Comparison of ENCODE assay signal across 27 mouse cellular contexts in the genomic region with DNA sequence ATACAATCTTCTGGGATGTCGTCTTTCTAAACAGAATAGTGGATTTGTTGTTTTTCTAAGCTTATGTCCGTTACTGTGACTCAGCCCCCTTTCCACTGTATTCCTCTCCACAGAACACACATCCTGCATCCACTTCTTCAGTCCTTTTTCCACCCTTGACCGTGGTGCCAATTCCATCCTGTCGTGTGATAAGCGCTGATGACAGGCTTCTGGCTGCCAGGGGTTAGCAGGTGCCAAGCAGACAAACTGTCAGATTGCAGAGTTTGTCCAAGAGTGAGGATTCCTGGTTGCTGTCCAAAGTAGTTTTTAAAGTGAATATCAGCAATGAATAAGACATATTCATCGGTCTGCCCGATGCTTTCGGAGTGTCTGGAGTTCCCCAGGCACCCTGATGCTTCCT. TPM values are rescaled to one million over a fixed set of nuclear protein-coding genes. Genes with fewer than 3 reads are reported as not detected.
DNase-seq lines count a peak whose midpoint lies in the region; ATAC-seq and TF ChIP-seq lines count a peak whose summit lies in the region.
"Had no signal": no experiment of that assay in that cellular context is flagged by ENCODE, and none has a peak within 500 bp of the region (broad histone marks: within the 10 kb centered on the region; RNA-seq: fewer than 3 reads in every experiment).

No protein-coding gene starts in this region.

- no peaks in the 10 kb centered on the region for H3K36me3 ChIP-seq in hindbrain, postnatal 0 days (ENCODE audit: insufficient read depth, low read length)
- no peaks in the 10 kb centered on the region for H3K36me3 ChIP-seq in hindbrain, embryonic 11.5 days (ENCODE audit: control insufficient read depth, insufficient read depth, low read length)
- H3K36me3 ChIP-seq: embryonic facial prominence, embryonic 12.5 days; heart, embryonic 13.5 days; intestine, embryonic 15.5 days; limb, embryonic 12.5 days; liver, embryonic 13.5 days; midbrain, embryonic 10.5 days had no signal

- intact Hi-C loops in heart, postnatal 14 days (cut with DNase I): no loop called here

- DNase-seq in cerebellum, postnatal 10 days: peak; percentile 68 to 72
- DNase-seq in cerebellum, adult 11-12 months: no peak
- peak; percentile 34 for DNase-seq in hindbrain, postnatal 0 days (ENCODE audit: low spot score)
- DNase-seq in hindbrain, embryonic 11.5 days (ENCODE audit: low spot score): no peak
- DNase-seq in Muller cell, postnatal 12 days (ENCODE audit: inconsistent ontology term): peak; percentile 18
- peak; percentile 42 to 68 for DNase-seq in heart, postnatal 14 days
- DNase-seq in adrenal gland, adult 2 months: no peak
- DNase-seq: adrenal gland, postnatal 25 days; cerebellum, postnatal 25 days; forebrain, postnatal 0 days; gastrocnemius, postnatal 25 days; kidney, adult 9 months; kidney, postnatal 14 days; liver, embryonic 13.5 days; lung, adult 2 months; right cerebral cortex, adult 18-20 months; right cerebral cortex, postnatal 4 days; thymus, postnatal 36 days had no signal

- no peak overlapping the region for H3K9ac ChIP-seq in hindbrain, postnatal 0 days (replicated peaks; ENCODE audit: low read length)
- H3K9ac ChIP-seq in hindbrain, embryonic 11.5 days (ENCODE audit: low read depth, low read length): no peak overlapping the region
- H3K9ac ChIP-seq: embryonic facial prominence, embryonic 12.5 days; forebrain, postnatal 0 days; heart, embryonic 13.5 days; hindbrain, embryonic 14.5 days; intestine, embryonic 15.5 days; limb, embryonic 12.5 days; liver, embryonic 13.5 days; neural tube, embryonic 15.5 days had no signal

- no peak overlapping the region for H3K4me3 ChIP-seq in hindbrain, postnatal 0 days (ENCODE audit: low read length)
- H3K4me3 ChIP-seq in hindbrain, embryonic 11.5 days (ENCODE audit: low read depth, low read length): no peak overlapping the region
- H3K4me3 ChIP-seq: embryonic facial prominence, embryonic 12.5 days; heart, embryonic 13.5 days; intestine, embryonic 15.5 days; layer of hippocampus, adult 2 months; limb, embryonic 12.5 days; liver, embryonic 13.5 days; midbrain, embryonic 10.5 days; neural tube, embryonic 15.5 days had no signal

- no peaks in the 10 kb centered on the region for H3K9me3 ChIP-seq in hindbrain, postnatal 0 days (ENCODE audit: low read length)
- H3K9me3 ChIP-seq in hindbrain, embryonic 11.5 days (ENCODE audit: control insufficient read depth, low read length): no peaks in the 10 kb centered on the region
- H3K9me3 ChIP-seq: embryonic facial prominence, embryonic 12.5 days; heart, embryonic 13.5 days; intestine, embryonic 15.5 days; limb, embryonic 12.5 days; liver, embryonic 13.5 days; midbrain, embryonic 10.5 days; neural tube, embryonic 15.5 days had no signal

- 58% methylated on average over 8 of the region's 8 CpGs for WGBS in hindbrain, postnatal 0 days
- 91% methylated on average over 8 of the region's 8 CpGs for WGBS in hindbrain, embryonic 11.5 days

- no peaks in the 10 kb centered on the region for H3K27me3 ChIP-seq in hindbrain, postnatal 0 days (ENCODE audit: insufficient read depth, low read length)
- no peaks in the 10 kb centered on the region for H3K27me3 ChIP-seq in hindbrain, embryonic 11.5 days (ENCODE audit: control insufficient read depth, insufficient read depth, low read length)
- H3K27me3 ChIP-seq: embryonic facial prominence, embryonic 12.5 days; intestine, embryonic 15.5 days; limb, embryonic 12.5 days; liver, embryonic 13.5 days; neural tube, embryonic 15.5 days had no signal

- TF ChIP-seq CTCF in hindbrain, postnatal 0 days (IDR thresholded peaks at IDR 0.05; ENCODE audit: low read depth): no peak

- no peak for ATAC-seq in hindbrain, postnatal 0 days
- ATAC-seq in hindbrain, embryonic 11.5 days (ENCODE audit: low FRiP score): no peak
- ATAC-seq: forebrain, postnatal 0 days; intestine, embryonic 15.5 days had no signal

- no peaks in the 10 kb centered on the region for H3K4me1 ChIP-seq in hindbrain, postnatal 0 days (ENCODE audit: insufficient read depth, low read length)
- no peaks in the 10 kb centered on the region for H3K4me1 ChIP-seq in hindbrain, embryonic 11.5 days (replicated peaks; ENCODE audit: control insufficient read depth, insufficient read depth, low read length)
- H3K4me1 ChIP-seq: intestine, embryonic 15.5 days; limb, embryonic 12.5 days; liver, embryonic 13.5 days; neural tube, embryonic 15.5 days had no signal

- no peak overlapping the region for H3K4me2 ChIP-seq in hindbrain, postnatal 0 days (ENCODE audit: low read depth, low read length)
- no peak overlapping the region for H3K4me2 ChIP-seq in hindbrain, embryonic 11.5 days (replicated peaks; ENCODE audit: low read depth, low read length)
- H3K4me2 ChIP-seq: embryonic facial prominence, embryonic 12.5 days; heart, embryonic 13.5 days; hindbrain, embryonic 14.5 days; intestine, embryonic 15.5 days; limb, embryonic 12.5 days; liver, embryonic 13.5 days; neural tube, embryonic 15.5 days had no signal

- no peak overlapping the region for H3K27ac ChIP-seq in hindbrain, postnatal 0 days
- H3K27ac ChIP-seq in hindbrain, embryonic 11.5 days (ENCODE audit: low read depth, low read length): no peak overlapping the region
- H3K27ac ChIP-seq: embryonic facial prominence, embryonic 12.5 days; heart, embryonic 13.5 days; hindbrain, embryonic 14.5 days; intestine, embryonic 15.5 days; layer of hippocampus, adult 2 months; limb, embryonic 12.5 days; liver, embryonic 13.5 days; macrophage; midbrain, embryonic 10.5 days; neural tube, embryonic 15.5 days had no signal

RNA-seq across cellular contexts. Expression of a gene that starts 39.4 kb away (rescaled TPM):
- 17.5 and 29.4 TPM in 2 replicates for total RNA-seq in hindbrain, postnatal 0 days (2014; rRNA removed)
- polyA plus RNA-seq in hindbrain, postnatal 0 days (2015; fragmentation: Nextera tagmentation; extraction: Ambion mirVana): 10.6 and 10.8 TPM in 2 replicates
- polyA plus RNA-seq in hindbrain, embryonic 11.5 days (2014; fragmentation: Nextera tagmentation; extraction: Ambion mirVana): 49.7 and 57.5 TPM in 2 replicates
- 10 to 100 TPM; 10.0 to 18.6 TPM for total RNA-seq in heart, postnatal 14 days (2021)
- 1 to 10 TPM; 2.4 to 5.4 TPM for total RNA-seq in adrenal gland, adult 2 months (2021)
- 0.26 and 0.43 TPM in 2 replicates for polyA plus RNA-seq in adrenal gland, adult 2 months (2012; rRNA removed)

Comparison
In these comparisons a context has a peak if more than half of its experiments do, and no peak if none do; other contexts are left out.
1. DNase-seq: peak in cerebellum, postnatal 10 days (2 of 2), hindbrain, postnatal 0 days (single experiment), Muller cell, postnatal 12 days (single experiment) and heart, postnatal 14 days (2 of 2); none in cerebellum, adult 11-12 months (single experiment), hindbrain, embryonic 11.5 days (single experiment) and adrenal gland, adult 2 months (single experiment).